Mouse (Mus musculus): ENCODE results near the gene Cdk2ap2. TPM values are rescaled to one million over a fixed set of nuclear protein-coding genes. Genes with fewer than 3 reads are reported as not detected.
"Not testable (repeated sequence)": the region's sequence is repeated elsewhere in the genome, so short reads cannot be mapped to it uniquely, and the experiment has no call there.

Gene Cdk2ap2
- polyA plus RNA-seq, 1 experiment from 2014 or later, result 91.7 TPM

DNA sequence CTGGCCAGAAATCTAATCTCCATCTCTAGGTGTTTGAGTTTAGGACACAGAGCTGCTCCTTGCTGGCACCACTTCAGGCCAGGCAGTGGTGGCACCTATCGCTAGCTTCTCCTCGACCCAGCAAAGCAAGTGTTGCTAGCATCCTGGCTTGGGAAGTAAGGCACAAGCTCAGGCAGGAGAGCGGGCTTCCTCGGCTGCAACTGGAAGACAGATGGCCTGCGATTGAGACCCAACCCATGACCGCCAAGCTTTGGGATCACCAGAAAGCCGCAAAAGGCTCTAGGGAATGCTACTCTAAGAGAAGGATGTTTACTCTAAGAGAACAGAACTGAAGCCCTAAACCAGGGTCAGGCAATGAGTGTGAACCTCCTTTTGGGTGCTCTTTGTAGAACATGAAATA is 32.5 kb downstream of the Cdk2ap2 start:
- no peak overlapping the region for H3K27ac ChIP-seq (ENCODE audit: low read depth, low read length)
- H3K36me3 ChIP-seq (ENCODE audit: control insufficient read depth, insufficient read depth, low read length), result peaks cover 49% of the 10 kb centered on the region
- H3K9ac ChIP-seq (ENCODE audit: low read length), result no peak overlapping the region
- no peaks in the 10 kb centered on the region for H3K27me3 ChIP-seq (replicated peaks; ENCODE audit: control insufficient read depth, insufficient read depth, low read length)
- H3K4me3 ChIP-seq (ENCODE audit: low read depth, low read length), result no peak overlapping the region
- WGBS, result 96% methylated on average over 7 of the region's 7 CpGs
- peaks cover 9% of the 10 kb centered on the region for H3K4me1 ChIP-seq (ENCODE audit: control insufficient read depth, insufficient read depth, low read length)
- no peaks in the 10 kb centered on the region for H3K9me3 ChIP-seq (replicated peaks; ENCODE audit: control insufficient read depth, low read length)
- ATAC-seq, result no peak
- no peak overlapping the region for H3K4me2 ChIP-seq (ENCODE audit: low read length)
- no peak for DNase-seq (ENCODE audit: low spot score)

DNA sequence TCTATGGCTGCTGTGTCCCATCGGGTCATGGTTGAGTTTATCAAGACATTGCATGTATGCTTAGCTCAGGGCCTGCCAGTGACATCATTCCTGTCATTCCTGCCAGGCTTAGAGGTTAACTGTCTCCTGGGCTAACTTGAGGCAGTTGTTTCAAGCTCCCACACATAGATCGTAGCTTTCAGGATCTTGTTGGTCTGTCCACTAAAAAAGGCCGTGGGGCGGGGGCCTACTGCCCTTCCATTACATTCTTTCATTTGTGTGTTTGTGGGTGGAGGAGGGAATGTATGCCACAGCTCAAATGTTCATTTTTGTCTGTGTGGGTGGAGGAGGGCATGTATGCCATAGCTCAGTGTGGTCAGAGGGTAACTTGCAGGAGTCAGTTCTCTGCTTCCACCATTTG is 33.1 kb downstream of the Cdk2ap2 start:
- WGBS, result 88% methylated on average over 4 of the region's 4 CpGs
- no peak overlapping the region for H3K27ac ChIP-seq (ENCODE audit: low read depth, low read length)
- ATAC-seq (no peak), DNase-seq (ENCODE audit: low spot score) (no peak)
- H3K4me1 ChIP-seq (ENCODE audit: control insufficient read depth, insufficient read depth, low read length), result peaks cover 9% of the 10 kb centered on the region
- H3K9ac ChIP-seq (ENCODE audit: low read length), result no peak overlapping the region
- no peak overlapping the region for H3K4me2 ChIP-seq (ENCODE audit: low read length)
- H3K4me3 ChIP-seq (ENCODE audit: low read depth, low read length), result no peak overlapping the region
- H3K36me3 ChIP-seq (ENCODE audit: control insufficient read depth, insufficient read depth, low read length), result peaks cover 49% of the 10 kb centered on the region
- no peaks in the 10 kb centered on the region for H3K27me3 ChIP-seq (replicated peaks; ENCODE audit: control insufficient read depth, insufficient read depth, low read length)
- no peaks in the 10 kb centered on the region for H3K9me3 ChIP-seq (replicated peaks; ENCODE audit: control insufficient read depth, low read length)

DNA sequence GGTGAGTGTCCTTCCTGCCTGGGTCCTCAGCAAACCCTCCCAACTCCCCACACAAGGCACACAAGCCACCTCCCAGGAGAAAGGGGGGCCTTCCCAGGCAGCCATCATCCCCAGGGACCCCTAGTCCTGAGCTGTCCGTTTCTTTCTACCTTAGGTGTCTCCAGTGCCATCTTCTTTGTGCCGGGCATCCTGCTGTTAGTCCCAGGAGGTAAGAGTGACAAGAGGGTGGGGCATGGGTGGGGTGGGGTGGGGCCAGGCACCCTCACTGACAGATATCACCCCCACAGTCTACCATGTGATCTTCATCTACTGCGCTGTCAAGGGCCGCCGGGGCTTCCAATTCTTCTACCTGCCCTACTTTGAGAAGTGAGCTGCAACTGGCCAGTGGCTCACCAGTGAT is 34.1 kb downstream of the Cdk2ap2 start:
- Histone ChIP-seq H3K27me3 (replicated peaks; ENCODE audit: control insufficient read depth, insufficient read depth, low read length) (no peaks in the 10 kb centered on the region), H3K36me3 (ENCODE audit: control insufficient read depth, insufficient read depth, low read length) (peaks cover 49% of the 10 kb centered on the region), H3K4me3 (ENCODE audit: low read depth, low read length) (no peak overlapping the region), H3K4me1 (ENCODE audit: control insufficient read depth, insufficient read depth, low read length) (peaks cover 9% of the 10 kb centered on the region), H3K27ac (ENCODE audit: low read depth, low read length) (no peak overlapping the region), H3K4me2 (ENCODE audit: low read length) (no peak overlapping the region), H3K9ac (ENCODE audit: low read length) (no peak overlapping the region), H3K9me3 (replicated peaks; ENCODE audit: control insufficient read depth, low read length) (no peaks in the 10 kb centered on the region)
- 90% methylated on average over 5 of the region's 5 CpGs for WGBS
- ATAC-seq (no peak), DNase-seq (ENCODE audit: low spot score) (no peak)

DNA sequence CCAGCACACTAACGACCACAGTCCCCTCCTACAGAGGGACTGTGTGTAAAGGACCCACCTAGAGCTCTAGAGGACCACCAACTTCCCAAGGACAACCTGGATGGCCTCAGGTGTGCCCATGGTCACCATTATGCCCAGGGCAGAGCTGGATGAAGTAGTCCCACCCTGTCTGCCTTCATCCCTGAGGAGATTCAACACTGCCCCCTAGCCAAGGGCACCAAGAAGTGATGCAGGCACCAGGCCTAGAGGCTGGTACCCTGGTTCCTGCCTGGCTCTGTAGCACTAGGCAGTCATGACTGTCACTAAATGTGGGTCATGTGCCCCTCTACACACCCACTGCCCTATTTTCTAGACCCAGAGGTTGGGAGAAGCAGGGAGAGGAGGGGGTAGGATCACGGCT is 34.8 kb downstream of the Cdk2ap2 start:
- DNase-seq (ENCODE audit: low spot score) (no peak), ATAC-seq (no peak)
- Histone ChIP-seq H3K4me2 (ENCODE audit: low read length) (no peak overlapping the region), H3K27me3 (replicated peaks; ENCODE audit: control insufficient read depth, insufficient read depth, low read length) (no peaks in the 10 kb centered on the region), H3K9ac (ENCODE audit: low read length) (no peak overlapping the region), H3K4me3 (ENCODE audit: low read depth, low read length) (no peak overlapping the region), H3K4me1 (ENCODE audit: control insufficient read depth, insufficient read depth, low read length) (peaks cover 4% of the 10 kb centered on the region), H3K9me3 (replicated peaks; ENCODE audit: control insufficient read depth, low read length) (no peaks in the 10 kb centered on the region), H3K36me3 (ENCODE audit: control insufficient read depth, insufficient read depth, low read length) (peaks cover 49% of the 10 kb centered on the region), H3K27ac (ENCODE audit: low read depth, low read length) (no peak overlapping the region)
- WGBS, result 84% methylated on average over 2 of the region's 2 CpGs

DNA sequence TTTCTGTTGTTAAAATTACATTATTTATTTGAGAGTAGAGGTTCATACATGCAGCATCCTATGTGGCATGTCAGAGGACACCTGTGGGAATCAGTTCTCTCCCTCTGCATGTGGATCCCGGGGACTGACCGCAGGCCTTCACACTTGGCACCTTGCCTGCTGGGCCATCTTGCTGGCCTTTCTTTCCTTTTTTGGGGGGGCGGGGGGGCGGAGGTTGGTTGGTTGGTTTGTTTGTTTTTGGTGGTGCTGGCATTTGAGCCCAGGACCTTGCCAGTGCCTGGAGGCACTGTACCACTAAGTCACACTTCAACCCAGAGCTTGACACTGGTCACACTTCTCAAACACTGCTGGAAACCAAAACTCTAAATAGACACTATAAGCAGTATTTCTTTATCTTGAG is 37.4 kb downstream of the Cdk2ap2 start:
- no peaks in the 10 kb centered on the region for H3K27me3 ChIP-seq (replicated peaks; ENCODE audit: control insufficient read depth, insufficient read depth, low read length)
- no peak overlapping the region for H3K27ac ChIP-seq (ENCODE audit: low read depth, low read length)
- no peak overlapping the region for H3K4me3 ChIP-seq (ENCODE audit: low read depth, low read length)
- H3K36me3 ChIP-seq (ENCODE audit: control insufficient read depth, insufficient read depth, low read length), result peaks cover 32% of the 10 kb centered on the region
- H3K9me3 ChIP-seq (replicated peaks; ENCODE audit: control insufficient read depth, low read length), result no peaks in the 10 kb centered on the region
- no peaks in the 10 kb centered on the region for H3K4me1 ChIP-seq (ENCODE audit: control insufficient read depth, insufficient read depth, low read length)
- WGBS, result 87% methylated on average over 4 of the region's 4 CpGs
- ATAC-seq, result no peak
- no peak for DNase-seq (ENCODE audit: low spot score)
- no peak overlapping the region for H3K4me2 ChIP-seq (ENCODE audit: low read length)
- no peak overlapping the region for H3K9ac ChIP-seq (ENCODE audit: low read length)

DNA sequence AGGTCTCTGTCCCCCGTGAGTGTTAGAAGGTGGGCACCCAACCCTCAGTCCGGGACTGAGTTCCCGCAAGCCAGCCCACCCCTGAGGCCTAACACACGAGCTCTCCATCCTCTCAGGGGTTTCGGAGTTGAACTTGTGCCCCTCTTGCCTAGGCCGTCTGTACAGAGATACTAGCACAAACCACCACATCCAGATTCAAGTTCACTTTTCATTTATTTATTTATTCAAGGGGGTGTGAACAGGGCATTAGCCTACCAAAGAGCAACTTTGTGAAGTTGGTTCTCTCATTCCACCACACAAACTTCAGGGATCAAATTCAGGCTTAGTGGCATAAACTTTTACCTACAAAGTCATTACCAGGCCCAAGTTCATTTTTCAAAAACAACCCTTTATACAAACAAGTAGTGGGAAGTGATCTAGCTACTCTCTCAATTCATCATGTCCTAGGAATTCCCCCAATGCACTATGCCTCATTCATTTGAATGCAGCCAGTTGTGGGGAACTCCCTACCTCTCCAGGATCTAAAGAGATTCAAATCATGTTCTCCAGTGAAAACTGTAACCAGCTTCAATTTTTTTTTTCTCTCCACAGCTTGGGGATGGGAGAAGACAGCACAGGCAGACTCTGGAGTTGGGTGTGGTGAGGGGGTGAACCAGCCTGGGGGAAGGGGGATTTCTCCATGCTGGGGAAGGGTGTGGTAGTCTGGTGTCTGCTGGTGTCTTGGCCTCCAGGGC is 38.4 kb downstream of the Cdk2ap2 start:
- peaks cover 23% of the 10 kb centered on the region for H3K36me3 ChIP-seq (ENCODE audit: control insufficient read depth, insufficient read depth, low read length)

DNA sequence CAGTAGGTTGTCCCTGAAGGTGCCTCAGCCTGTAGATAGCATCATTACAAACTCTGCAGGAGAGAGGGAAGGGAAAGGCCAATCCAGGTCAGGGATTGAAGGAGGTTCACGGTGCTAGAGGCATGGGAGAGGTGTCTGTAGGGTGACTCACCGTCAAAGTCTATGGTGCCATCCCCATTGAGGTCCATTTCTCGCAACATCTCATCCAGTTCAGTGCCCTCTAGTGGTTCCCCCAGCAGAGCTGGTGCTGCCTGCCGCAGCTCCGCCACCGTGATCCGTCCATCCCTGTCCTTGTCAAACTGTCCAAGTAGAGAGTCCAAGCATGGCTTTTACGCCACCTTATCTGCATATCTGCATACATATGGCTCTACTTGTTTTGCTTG is 39.0 kb downstream of the Cdk2ap2 start:
- DNase-seq (ENCODE audit: low spot score); H3K27me3 ChIP-seq (replicated peaks; ENCODE audit: control insufficient read depth, insufficient read depth, low read length); H3K27ac ChIP-seq (ENCODE audit: low read depth, low read length); H3K9me3 ChIP-seq (replicated peaks; ENCODE audit: control insufficient read depth, low read length); H3K9ac ChIP-seq (ENCODE audit: low read length); H3K4me3 ChIP-seq (ENCODE audit: low read depth, low read length); H3K4me2 ChIP-seq (ENCODE audit: low read length); H3K4me1 ChIP-seq (ENCODE audit: control insufficient read depth, insufficient read depth, low read length); ATAC-seq: not testable (repeated sequence)
- H3K36me3 ChIP-seq (ENCODE audit: control insufficient read depth, insufficient read depth, low read length), result peaks cover 23% of the 10 kb centered on the region
- 20% methylated on average over 8 of the region's 8 CpGs for WGBS

More for the DNA sequence above, 38.4 kb downstream of the Cdk2ap2 start:
- WGBS, result 82% methylated on average over 6 of the region's 6 CpGs
- not testable (repeated sequence) for H3K9me3 ChIP-seq (replicated peaks; ENCODE audit: control insufficient read depth, low read length); H3K27me3 ChIP-seq (replicated peaks; ENCODE audit: control insufficient read depth, insufficient read depth, low read length); H3K9ac ChIP-seq (ENCODE audit: low read length); H3K27ac ChIP-seq (ENCODE audit: low read depth, low read length); H3K4me3 ChIP-seq (ENCODE audit: low read depth, low read length); DNase-seq (ENCODE audit: low spot score); H3K4me2 ChIP-seq (ENCODE audit: low read length); ATAC-seq; H3K4me1 ChIP-seq (ENCODE audit: control insufficient read depth, insufficient read depth, low read length)

DNA sequence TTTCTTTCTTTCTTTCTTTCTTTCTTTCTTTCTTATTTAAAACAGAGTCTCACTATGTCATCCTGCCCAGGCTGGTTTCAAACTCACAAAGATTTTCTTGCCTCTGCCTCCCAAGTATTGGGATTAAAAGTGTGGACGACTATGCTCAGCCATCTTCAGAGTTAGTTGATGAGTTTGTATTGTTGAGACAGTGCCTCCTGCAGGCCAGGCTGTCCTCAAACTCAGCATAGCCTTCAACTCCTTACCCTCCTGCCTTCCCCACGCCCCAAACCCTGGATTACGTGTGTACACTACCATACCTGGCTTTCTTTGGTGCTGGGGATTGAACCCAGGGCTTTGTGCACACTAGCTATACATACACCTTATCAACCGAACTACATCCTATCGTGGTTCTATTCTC is 39.5 kb downstream of the Cdk2ap2 start:
- H3K9me3 ChIP-seq (replicated peaks; ENCODE audit: control insufficient read depth, low read length), result no peaks in the 10 kb centered on the region
- no peak for ATAC-seq
- no peaks in the 10 kb centered on the region for H3K4me1 ChIP-seq (ENCODE audit: control insufficient read depth, insufficient read depth, low read length)
- H3K27ac ChIP-seq (ENCODE audit: low read depth, low read length), result no peak overlapping the region
- H3K27me3 ChIP-seq (replicated peaks; ENCODE audit: control insufficient read depth, insufficient read depth, low read length), result no peaks in the 10 kb centered on the region
- no peak for DNase-seq (ENCODE audit: low spot score)
- WGBS, result 79% methylated on average over 5 of the region's 5 CpGs
- no peak overlapping the region for H3K4me3 ChIP-seq (ENCODE audit: low read depth, low read length)
- peaks cover 20% of the 10 kb centered on the region for H3K36me3 ChIP-seq (ENCODE audit: control insufficient read depth, insufficient read depth, low read length)
- H3K9ac ChIP-seq (ENCODE audit: low read length), result no peak overlapping the region
- no peak overlapping the region for H3K4me2 ChIP-seq (ENCODE audit: low read length)

DNA sequence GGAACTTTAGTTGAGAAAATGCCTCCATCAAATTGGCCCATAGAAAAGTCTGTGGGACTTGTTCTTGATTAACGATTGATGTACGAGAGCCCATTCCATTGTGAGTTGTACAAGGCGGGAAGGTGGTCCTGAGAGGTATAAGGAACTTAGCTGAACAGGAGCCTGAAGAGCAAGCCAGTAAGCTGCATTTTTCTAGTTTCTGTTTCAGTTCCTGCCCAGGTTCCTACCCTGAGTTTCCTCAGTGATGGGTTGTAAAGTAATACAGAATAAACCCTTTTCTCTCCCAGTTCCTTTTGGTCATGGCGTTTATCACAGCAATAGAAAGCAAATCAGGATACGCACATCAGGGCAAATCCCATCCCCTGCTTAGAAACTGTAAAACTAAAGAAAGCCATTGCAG is 40.9 kb downstream of the Cdk2ap2 start:
- no peaks in the 10 kb centered on the region for H3K9me3 ChIP-seq (replicated peaks; ENCODE audit: control insufficient read depth, low read length)
- H3K36me3 ChIP-seq (ENCODE audit: control insufficient read depth, insufficient read depth, low read length), result peaks cover 5% of the 10 kb centered on the region; the same call in 1 of the 2 replicates
- DNase-seq (ENCODE audit: low spot score), result no peak
- 82% methylated on average over 5 of the region's 5 CpGs for WGBS
- H3K4me3 ChIP-seq (ENCODE audit: low read depth, low read length), result no peak overlapping the region
- no peaks in the 10 kb centered on the region for H3K27me3 ChIP-seq (replicated peaks; ENCODE audit: control insufficient read depth, insufficient read depth, low read length)
- H3K4me2 ChIP-seq (ENCODE audit: low read length), result no peak overlapping the region
- ATAC-seq, result no peak
- H3K4me1 ChIP-seq (ENCODE audit: control insufficient read depth, insufficient read depth, low read length), result no peaks in the 10 kb centered on the region
- no peak overlapping the region for H3K27ac ChIP-seq (ENCODE audit: low read depth, low read length)
- no peak overlapping the region for H3K9ac ChIP-seq (ENCODE audit: low read length)

All from forebrain, embryonic 14.5 days (tissue).